Mouse (Mus musculus) heart, postnatal 36 days (tissue): ENCODE results near the gene Gmds. TPM values are rescaled to one million over a fixed set of nuclear protein-coding genes. Genes with fewer than 3 reads are reported as not detected.
A peak's percentile ranks its signal among the peaks of the same experiment; 100 is the strongest.

Source experiments
- DNase-seq, 2 experiments: peaks; one replicate each; pipeline ENCODE4 v3.0.0; 2021 to 2022
- intact Hi-C: fragments of 180-260 bp; cut with DNase I; formaldehyde crosslinking; loops from one replicate; pipeline ENCODE4 v1.15.1; 2025
- total RNA-seq, 2 experiments: library from RNA; stranded (reverse); gene quantifications; 2 replicates each; pipeline ENCODE4 v1.2.3; 2021

Gene Gmds
- 1 to 10 TPM; 5.4 to 5.8 TPM for total RNA-seq

DNA sequence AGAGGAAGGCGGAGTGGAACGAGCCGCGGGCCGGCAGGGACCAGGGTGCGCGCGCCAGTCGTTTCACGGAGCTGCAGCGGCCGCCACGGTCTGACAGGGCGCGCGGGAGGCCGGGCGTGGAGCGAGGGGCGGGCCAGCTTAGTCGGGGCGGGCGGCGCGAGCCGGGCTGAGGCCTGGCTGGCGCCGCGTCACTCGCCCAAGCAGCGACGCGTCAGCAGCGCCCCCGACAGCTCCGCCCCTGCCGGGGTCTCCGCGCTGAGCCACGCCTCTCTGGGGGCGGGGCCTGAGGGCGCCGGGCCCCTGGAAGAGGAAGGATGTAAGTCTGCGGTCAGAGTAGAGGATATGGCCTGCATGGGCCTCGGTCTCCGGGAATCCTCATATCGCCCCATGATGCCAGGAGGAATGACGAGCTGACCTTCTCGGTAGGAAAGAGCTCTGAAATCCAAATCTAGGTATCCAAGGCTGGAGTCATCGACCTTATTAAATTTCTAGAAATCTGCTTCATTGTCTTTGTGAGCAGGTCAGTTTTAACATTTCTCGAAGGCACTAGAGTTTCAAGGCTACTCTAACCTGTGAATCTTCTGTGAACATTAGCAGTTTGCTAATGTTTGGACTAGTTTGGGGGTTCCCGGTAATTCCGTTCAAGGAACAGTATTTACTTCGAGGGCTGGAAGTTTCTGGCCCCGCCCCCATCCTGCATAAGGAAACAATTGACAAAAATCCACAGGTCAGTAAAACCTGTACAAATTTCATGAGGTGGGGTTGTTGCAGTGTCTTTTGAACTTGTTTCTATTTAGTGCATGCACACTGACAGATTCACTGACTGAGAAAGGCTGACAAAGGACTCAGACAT is at the start of gene Gmds:
TSS of gene Gmds (minus strand) at position 228 of the 853 bp plus-strand sequence.
- intact Hi-C loops, result loop anchor here (2.0 kb wide), 1 partner anchor 530 kb away; no protein-coding TSS in a partner anchor
- peak; percentile 95 for DNase-seq

DNA sequence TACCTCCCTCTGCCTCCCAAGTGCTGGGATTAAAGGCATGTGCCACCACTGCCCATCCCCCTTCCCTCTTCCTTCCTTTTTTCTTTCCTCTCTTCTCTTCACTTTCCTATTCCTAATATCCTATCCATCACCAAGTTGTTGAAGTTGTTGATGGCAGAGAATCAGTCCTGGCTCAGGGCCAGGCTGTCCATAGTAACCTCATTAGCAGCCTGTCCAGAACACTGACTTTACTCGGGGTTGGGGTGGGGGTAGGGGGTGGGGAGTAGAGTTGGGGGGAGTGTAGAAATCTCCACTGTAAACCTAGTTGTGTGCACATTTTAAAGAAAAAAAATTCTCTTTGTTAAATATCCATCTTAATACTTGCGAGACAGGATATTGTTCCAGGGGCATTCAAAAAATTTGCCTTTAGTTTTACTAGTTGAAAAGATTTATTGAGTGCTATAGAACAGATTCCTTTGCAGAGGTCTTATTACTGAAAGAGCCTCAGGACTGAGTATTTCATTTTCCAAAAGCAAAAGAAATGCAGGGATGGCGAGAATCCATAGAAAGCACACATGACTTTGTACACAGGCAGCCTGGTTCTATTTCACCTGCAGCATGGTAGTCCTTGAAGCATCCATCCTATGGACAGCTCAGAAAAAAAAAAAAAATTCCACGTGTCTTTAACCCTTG is 47.0 kb upstream of the Gmds start:
- no peak for DNase-seq
- intact Hi-C loops, result no loop called here

DNA sequence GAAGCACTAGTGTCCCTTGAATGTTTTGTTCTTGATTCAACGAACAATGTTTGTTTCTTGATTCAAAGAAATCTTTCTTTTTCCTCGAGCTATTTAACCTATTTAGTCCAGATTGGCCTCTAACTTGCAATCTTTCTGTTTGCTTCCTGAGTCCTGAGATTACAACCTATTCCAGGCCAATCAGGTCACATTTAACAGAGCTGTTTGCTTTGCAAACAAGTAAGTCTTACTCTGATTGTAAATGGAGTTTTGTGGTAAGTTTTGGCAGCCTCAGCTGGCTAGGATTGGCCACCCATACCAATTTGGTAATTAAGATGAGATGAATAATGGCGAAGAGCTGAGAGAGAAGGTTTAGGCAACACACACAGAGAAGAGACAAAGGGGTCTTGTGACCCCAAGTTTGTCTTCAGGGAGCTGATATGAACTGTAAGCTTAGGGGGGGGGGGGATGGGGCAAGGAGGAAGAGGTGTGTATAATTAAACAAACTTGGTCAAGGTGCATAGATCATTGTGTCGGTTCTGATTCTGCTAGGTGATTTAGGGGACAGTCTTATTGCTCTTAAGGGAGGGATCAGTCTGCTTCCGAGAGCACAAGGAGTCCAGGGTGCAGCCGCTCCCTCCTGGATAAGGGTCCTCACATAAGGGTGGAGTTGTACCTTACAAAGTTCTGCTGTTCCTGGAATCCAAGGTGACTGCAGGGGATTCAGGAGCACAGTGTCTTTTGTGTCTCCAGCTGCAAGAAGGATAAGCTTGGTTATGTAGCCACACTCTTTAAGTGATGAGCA is 43.9 kb upstream of the Gmds start:
- no peak for DNase-seq
- intact Hi-C loops, result no loop called here

DNA sequence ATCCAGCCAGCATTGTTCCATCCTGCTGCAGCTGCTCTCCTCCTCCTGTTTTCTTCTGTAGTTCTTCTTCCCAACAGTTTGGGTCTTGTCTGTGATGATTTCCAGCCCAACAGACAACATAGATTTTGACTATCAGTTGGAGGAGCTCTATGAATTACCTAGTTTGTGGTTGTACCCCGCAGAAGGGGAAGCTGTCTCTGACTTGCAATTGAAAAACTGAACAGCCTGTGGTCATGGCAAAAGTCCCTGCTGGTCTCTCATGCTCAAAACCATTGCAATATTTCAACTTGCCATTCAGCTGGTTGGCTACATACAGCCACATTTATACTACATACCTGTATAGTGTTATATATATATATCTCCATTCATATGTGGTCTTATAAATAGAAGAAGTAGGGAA is 40.1 kb upstream of the Gmds start:
- intact Hi-C loops, result no loop called here
- no peak for DNase-seq

DNA sequence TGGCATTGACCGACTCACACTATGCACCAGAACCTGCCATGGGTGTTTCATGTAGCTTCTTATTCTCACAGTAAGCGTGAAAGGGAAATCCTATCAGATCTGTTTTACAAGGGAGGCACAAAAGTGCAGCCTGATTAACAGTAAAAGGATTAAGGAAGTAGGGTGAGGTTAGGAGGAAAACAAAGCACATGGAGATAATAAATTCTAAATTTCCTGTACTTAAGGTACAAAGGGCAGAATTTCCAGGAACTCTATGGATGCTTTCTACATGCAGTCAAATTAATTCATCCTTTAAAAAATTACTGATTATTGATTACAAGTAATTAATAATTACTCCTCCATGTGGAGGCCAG is 34.0 kb upstream of the Gmds start:
- intact Hi-C loops, result no loop called here
- DNase-seq, result no peak

DNA sequence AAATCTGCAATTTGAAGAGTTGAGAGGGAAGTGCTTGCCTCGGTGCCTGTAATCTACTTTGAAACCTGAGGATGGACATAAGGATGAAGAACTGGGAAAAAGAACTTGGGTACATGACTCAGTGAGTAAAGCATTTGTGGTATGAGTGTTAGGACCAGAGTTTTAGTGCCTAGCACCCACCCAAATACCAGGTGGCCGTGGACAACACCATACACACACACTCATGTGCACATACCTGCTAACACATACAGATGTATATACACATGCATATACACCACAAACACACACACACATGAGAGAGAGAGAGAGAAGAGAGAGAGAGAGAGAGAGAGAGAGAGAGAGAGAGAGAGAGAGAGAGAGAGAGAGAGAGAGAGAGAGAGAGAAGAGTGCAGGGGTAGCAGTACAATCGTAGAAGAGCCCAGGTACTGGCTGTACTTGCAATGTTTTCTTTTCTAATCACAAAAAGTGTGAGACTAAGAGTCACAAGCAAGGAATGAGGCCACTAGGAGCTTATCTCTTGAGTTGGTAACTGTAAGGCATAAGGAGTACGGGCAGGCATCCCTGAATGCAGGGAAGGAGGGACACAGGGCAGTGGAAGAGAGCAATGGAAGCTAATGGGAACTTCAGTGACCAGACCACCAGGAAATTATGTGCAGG is 33.5 kb upstream of the Gmds start:
- DNase-seq, result no peak
- intact Hi-C loops, result no loop called here

DNA sequence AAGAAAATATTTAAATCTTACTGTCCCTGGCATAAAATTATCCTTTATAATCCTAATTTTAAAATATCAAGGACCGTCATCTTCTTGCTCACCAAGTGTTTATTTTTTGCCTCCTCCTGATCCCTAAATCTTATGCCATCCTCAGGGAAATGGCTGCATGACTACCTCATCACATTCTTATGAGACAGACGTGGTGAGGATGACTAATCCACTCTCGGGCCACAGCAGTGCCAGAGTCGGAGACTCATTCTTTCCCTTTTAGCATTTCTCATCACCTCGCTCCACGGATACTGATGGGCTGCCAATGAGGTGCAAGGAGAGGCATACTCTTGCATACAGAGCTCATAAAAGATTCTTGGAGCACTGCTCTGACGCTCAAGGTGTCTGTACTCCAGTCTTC is 32.2 kb upstream of the Gmds start:
- no peak for DNase-seq
- intact Hi-C loops, result no loop called here

DNA sequence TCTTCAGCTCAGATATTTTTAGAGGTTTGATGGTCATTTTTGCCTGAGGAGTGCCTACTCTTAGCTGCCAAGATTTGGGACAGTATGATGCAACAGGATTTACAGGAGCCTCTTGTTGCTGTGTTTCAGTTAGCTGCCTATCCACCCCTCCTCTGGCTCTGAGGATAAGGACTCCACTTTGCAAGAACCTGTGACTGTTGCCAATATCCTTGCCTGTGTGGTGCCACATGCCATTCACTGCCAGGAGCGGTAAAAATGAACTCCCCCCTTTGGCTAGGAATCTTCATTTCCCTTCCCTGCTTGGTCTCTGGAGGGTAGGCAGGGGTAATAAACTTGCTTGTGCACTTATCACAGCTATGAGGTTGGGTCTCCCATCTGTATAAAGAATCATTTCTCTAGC is 31.6 kb upstream of the Gmds start:
- DNase-seq, result no peak
- intact Hi-C loops, result no loop called here

DNA sequence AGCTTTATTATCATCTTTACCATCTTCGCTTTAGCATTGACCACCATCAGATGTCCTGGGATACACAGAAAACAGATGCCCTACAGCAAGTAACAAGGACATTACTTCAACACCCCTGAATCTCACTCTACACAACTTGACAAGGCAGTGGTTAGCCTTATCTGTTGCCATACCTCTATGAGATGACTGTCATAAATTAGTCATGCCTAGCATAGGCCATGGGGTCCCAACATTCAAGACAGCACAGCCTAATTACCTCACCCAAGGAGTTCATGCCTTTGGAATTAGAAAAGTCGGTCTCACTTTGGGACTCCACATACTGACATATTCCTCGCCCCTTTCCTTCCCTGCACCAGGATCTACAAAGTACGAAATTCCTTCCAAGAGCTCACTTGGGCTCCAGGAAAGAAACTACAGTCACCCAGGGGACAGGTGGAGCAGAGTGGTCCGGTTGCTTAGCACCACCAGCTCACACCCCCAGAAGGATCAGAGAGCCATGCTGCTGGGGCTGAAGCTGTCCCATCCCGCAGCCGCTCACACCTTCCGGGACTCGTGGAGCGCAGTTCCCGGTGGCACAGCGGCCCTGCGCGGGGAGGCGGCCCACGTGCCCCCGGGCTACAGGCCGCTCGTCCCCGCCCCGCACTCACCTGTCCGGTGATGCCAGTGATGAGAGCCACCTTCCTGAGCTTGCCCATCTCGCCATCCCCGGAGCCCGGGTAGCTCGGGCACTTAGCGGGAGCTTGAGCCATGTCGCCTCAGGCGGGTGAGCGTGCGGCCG is 616 bp downstream of the Gmds start:
- intact Hi-C loops, result loop anchor here (2.0 kb wide), 1 partner anchor 529 kb away; no protein-coding TSS in a partner anchor
- no peak for DNase-seq

DNA sequence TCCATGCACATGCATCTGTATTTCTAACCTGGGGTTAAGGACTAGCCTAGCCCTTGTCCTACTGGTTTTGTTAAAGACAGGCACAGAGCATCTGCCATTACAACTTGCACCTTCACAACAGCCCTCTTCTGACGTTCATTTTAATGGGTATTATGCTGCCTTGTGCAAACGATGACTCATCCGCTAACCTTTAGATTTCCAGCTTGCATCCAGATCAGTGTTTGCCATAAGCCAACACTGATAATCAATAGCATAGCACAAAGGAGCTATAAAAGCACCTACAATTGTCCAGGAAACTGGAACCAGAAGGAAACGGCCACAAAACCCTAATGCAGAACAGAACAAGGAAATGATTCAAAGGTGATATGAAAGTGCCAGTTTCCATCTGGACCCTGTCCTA is 20.2 kb downstream of the Gmds start:
- intact Hi-C loops, result no loop called here
- no peak for DNase-seq

DNA sequence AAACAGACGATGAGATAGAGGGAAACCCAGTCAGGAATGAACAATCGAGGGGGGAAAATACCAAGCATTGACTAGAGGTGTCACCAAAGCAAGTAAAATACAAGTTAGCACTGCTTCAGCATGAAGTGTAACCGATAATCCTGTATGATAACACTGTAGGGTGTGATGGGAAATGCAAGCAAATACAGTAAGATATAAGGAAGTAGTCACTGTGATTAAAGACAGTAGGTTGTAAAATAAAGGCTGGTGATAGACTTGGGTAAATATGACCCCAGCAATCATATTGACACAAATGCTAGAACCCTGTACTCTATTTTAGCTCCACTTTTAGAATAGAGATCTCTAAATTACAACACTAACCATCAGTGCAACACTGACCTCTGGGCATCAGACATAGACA is 21.2 kb downstream of the Gmds start:
- intact Hi-C loops, result no loop called here
- DNase-seq, result no peak

DNA sequence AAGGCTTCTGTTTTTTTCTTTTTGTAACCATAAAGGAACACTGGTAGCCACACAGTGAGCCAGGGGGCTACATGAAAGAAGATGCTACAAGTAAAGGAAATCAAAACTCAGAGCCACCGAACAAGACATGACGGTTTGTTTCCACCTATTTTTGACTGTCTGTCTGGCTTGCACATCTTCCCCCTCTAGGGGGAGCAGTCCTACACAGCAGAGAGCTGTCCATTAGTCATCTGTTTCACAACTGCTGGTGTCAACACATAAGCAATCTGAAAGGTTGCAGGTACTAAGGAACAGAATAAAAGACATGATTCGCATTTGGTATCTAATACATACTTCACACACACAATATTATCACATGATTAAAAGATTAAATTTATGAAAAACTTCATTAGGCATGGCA is 25.9 kb downstream of the Gmds start:
- intact Hi-C loops, result loop anchor here (1.0 to 5.0 kb wide), 4 partner anchors 99 to 369 kb away; no protein-coding TSS in a partner anchor

DNA sequence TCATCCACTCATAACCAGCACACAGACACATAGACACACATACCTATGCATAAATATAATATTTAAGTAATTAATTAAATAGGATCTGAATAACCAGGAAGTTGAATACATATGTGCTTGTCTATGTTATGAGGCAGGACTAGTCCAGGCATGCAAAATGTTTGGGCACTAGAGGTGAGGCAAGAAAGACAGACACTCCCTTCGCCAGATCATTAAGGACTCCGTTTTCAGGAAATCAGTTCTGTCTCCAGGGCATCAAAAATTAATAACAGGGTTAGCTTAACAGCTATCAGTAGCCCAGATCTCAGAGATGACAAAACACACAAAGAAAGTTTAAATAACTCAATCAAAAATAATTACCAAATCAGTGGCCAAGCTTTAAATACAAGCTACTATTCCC is 27.1 kb downstream of the Gmds start:
- intact Hi-C loops, result loop anchor here (5.0 kb wide), 1 partner anchor 351 kb away; no protein-coding TSS in a partner anchor
- no peak for DNase-seq

More for the DNA sequence above, 25.9 kb downstream of the Gmds start:
- DNase-seq, result peak; percentile 48 to 54

DNA sequence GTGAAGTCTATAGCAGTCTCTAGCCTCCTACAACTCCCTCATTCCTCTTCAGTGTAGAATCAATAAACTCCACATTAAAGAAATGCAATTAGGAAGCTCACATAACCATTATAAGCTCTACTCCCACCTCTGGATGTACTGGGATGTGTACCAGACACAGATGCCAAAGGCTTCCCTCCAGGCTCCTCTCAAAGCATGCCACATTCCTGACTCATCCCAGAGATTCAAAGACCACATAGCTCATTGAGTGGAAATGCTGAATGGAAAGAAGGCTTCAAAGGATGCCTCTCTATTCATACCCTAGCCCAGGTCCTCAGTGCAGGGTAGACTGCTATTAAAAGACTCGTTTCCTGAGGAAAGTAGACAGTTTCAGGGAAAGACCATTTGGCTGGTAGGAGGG is 40.1 kb downstream of the Gmds start:
- intact Hi-C loops, result loop anchor here (10.0 kb wide), 1 partner anchor 174 kb away; no protein-coding TSS in a partner anchor
- no peak for DNase-seq

DNA sequence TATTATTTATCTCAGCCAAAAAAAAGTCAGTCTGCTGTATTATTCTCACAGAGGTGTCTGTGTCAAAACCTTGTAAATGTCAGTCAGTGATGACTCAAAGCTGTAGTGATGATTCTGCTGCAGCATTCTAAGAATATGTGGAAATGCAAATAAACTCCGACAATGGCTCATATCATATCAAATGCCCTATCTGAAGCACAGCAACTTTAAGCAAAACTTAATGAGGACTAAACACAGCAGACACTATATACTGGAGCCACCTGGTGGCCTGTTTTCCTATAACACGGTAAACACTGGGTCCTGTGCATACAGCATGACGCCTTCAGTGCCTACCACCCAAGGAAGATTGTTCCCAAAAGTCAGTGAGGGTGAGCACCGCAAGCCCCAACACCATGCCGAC is 41.1 kb downstream of the Gmds start:
- peak; percentile 45 to 57 for DNase-seq
- intact Hi-C loops, result loop anchor here (1.0 to 10.0 kb wide), 4 partner anchors 83 to 505 kb away; no protein-coding TSS in a partner anchor

DNA sequence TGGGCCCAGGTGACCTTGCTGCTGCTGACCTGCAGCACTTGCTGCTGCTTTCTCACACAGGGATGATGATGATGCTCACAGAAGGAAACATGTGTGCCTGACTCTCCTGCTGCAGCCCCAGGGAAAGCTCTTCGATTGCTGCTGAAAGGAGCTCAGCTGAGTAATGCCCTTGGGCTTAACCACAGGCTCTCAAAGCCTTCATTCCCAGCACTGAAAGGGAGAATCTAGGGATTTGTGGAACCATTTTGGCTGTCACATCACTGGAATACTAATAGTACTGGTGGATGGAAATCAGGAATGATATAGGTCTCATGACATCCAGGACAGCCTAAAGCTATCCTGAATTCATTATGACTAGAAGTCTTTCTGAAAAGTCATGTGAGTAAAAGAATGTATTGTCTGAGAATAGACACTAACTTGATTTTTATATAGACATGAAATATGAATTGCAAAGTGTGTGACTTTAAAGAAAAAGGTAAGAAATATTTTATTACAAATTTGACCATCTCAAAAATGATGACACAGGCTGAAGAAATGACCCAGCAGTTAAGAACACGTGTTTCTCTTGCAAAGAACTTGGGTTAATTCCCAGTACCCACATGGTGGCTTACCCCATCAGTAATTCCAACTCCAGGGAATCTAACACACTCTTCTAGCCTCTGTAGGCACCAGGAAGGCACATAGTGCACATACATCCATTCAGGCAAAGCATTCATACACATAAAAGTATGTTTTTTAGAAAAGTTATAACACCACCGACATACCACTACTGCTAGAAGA is 43.9 kb downstream of the Gmds start:
- intact Hi-C loops, result loop anchor here (10.0 kb wide), 1 partner anchor 170 kb away; no protein-coding TSS in a partner anchor
- DNase-seq, result no peak

DNA sequence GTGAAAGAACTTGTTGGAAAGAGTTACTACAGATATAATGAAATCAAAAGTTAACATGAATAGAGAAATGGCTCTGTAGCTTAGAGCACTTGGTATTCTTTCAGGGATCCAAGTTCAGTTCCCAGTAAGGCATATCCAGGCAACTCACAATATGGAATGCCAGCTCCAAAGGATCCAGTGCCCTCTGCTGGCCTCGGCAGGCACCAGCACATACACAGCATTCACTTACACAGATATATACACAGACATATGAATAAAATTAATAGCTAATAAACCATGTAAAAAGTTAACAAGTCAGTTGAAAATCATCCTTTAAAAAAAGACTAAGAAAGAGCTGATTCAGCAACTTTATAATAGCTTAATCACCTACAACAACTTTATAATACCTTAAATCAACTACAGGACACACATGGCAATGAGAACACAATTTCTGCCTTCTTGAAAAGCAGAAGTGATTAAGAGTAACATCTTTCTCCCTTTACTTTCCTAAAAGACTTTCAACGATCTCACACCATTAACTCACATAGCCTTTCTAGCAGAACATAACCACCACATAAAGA is 65.5 kb downstream of the Gmds start:
- DNase-seq, result no peak
- intact Hi-C loops, result no loop called here

DNA sequence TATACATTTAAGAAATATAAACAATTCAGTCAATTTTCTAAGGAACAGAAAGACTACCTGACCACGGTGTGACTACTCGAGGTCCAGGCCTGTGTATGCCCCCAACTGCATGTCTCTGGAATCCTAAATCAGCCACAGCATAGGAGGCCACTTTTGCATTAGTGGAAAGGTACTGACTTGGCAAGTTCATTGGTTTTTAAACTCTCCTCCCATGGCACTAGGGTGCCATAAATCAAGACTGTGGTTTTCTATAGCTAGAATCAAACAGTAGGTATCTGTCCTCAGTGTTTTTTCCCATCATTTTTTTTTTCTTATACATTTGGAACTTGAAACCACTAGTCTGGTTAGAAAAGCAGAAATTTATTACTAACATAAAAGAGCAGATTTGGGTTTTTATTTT is 68.8 kb downstream of the Gmds start:
- no peak for DNase-seq
- intact Hi-C loops, result no loop called here

DNA sequence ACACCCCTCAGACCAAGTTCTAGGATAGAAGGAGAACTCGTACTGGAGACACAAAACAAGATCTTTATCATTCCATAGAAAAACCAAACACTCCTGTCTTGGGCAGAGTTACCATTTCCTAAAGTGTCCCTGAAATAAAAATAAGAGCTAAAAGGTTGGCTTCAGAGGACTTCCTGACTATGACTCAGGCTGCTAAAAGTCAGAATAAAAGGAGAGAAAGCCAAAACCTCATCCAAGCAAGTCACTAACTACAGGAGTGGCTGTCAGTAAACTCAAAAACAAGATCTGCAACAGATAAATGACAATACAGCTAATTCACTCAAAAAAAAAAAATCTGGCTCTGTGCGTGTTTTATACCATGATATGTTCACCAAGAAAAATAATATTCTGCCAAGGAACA is 69.3 kb downstream of the Gmds start:
- no peak for DNase-seq
- intact Hi-C loops, result no loop called here
